Mouse (Mus musculus) right cerebral cortex, postnatal 36 days (tissue): ENCODE data around the gene Gm36176.
A peak's percentile ranks its signal among the peaks of the same experiment; 100 is the strongest.
"Not testable (repeated sequence)": the region's sequence is repeated elsewhere in the genome, so short reads cannot be mapped to it uniquely, and the experiment has no call there.

Experiments used
- DNase-seq, 2 experiments: peaks; one replicate each; pipeline ENCODE4 v3.0.0; 2022; ENCODE audit warnings: low spot score in 2 of 2, mixed read lengths in 1 of 2

Gene Gm36176

DNA sequence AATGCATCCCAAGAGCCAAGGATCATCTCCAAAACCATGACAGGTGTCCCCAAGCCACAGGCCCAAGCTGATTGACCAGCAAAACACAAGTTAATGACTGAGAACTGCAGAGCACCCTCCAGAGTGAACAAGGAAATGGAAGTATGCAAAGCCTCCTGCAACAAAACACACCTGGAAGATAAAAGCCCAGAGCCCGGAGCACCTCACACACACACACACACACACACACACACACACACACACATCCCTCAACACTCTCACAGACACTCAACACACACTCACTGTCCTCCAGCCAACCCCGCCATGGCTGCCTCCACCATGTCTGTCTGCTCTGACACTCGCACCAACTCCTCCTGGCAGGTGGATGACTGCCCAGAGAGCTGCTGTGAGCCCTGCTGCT is at the start of gene Gm36176:
TSS of gene Gm36176 (plus strand) at position 301 of the 400 bp plus-strand sequence.
- no peak for DNase-seq

DNA sequence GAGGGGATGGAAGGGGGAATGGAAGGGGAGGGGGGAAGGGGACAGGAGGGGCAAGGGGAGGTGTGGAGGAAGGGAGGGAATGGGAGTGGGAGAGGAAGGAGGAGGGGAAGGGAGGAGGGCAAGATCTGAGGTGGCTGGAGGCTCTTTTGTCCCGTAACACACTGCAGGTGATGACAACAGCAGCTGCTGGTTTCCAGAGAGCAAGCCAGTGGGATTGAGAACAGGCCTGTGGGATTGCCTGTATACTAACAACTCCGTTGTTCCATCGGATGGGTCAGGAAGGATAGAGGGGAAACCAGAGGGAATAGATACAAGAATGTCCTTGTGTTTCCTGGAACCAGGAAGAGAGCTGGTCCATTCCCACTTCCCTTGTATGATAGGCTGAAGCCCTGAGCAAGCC is 48.9 kb upstream of the Gm36176 start:
- DNase-seq: no peak

DNA sequence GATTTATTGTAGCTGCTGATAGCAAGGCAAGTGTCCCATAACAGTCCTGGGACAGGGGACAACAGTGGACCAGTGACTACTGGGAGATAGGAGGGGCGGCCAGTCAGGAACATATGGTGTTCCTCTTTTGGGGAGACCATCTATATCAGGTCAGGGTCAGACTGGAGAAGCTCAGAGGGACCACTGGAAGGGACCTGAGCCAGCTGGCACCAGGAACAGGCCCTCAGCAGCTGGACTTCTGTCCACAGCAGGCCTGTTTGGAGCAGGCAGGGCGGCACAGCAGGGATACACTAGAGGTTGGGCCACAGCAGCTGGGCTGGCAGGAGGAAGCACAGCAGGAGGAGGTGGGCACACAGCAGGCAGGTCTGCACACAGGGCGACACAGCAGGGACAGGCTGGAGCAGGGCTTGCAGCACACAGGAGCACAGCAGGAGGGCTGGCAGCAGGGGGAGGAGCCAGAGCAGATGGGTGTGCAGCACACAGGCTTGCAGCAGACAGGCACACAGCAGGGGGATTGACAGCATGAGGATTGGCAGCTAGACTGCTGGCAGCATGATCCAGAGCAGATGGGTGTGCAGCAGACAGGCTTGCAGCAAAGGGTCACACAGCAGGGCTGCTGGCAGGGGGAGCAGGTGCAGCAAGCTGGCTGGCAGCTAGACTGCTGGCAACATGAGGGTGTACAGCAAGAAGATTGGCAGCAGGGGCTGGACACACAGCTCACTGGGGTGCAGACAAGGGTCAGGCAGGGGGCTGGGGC is 48.3 kb upstream of the Gm36176 start:
- not testable (repeated sequence) for DNase-seq

DNA sequence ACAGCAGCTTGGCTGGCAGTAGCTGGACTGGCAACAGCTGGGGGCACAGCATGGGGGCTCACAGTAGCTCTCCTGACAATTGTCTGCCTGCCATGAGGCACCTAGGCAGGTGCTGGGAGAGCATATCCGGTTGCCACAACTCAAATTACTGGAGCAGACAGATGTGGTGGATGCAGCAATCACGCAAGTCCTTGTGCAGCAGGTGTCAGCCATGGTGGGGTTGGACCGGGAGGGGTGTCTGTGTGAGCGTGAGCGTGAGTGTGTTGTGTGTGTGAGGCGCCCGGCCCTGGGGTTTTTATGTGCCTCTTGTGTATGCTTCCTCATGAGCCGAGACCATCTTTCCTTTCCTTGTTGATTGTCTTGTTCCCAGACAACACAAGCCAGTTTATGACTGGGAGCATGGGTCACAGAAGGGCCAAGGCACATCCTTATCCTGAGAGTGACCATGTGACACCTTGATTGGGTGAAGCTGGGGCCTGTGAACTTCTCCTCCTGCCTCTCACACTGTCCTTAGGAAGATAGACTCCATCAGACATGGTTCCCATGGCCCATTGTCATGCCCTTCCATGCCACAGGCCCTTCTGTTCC is 47.6 kb upstream of the Gm36176 start, which contains the start of gene Gm19668:
TSS of gene Gm19668 (minus strand) at position 213 of the 588 bp plus-strand sequence.
- no peak for DNase-seq

DNA sequence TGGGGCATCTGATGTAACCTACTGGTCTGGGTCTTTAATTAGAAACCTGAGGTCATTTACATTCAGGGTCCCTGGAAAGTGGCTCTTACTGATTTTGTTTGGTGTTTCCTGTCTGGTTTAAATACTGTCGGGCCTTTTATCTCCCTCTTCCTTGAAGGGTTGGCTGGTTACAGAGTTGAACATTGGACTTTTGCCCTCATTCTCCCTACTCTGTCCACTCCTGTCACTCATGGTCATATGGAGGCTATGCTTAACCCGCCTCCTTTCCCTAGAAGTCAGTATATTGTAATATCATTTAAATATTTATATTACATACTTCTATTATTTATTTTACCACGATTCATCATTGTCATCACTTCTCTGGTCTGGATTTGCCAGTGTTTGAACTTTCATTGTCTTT is 42.5 kb upstream of the Gm36176 start:
- no peak for DNase-seq

DNA sequence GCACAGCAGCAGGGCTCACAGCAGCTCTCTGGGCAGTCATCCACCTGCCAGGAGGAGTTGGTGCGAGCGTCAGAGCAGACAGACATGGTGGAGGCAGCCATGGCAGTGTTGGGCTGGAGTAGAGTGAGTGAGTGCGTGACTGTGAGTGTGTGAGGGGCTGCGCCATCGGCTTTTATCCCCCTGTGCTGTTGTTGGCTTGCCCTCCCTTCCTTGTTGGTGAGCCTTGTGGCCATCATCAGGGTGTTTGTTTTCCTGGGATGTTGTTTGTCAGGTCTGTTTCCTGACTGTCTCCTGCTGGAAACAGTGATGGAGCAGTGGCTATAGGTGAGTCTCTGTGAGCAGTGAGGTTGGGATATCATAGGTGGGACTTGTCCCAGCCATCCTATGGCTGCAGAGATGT is 34.9 kb upstream of the Gm36176 start, which contains the start of gene Gm9507:
TSS of gene Gm9507 (minus strand) at position 101 of the 400 bp plus-strand sequence.
- no peak for DNase-seq

DNA sequence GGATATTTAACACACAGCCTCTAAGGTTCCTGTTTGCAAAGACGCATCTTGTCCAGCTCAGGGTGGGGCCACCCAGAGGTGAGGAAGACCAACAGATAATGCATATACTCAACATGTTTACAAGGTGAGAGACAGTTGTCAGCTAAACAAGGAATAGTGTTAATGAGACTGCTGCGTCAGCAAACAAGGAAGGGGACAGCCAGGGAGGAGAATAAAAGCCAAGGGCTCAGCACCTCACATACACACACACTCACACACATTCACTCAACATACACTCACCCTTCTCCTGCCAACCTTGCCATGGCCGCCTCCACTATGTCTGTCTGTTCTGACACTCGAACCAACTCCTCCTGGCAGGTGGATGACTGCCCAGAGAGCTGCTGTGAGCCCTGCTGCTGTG is 32.2 kb upstream of the Gm36176 start, which contains the start of gene Gm2696:
TSS of gene Gm2696 (plus strand) at position 301 of the 400 bp plus-strand sequence.
- DNase-seq: no peak

DNA sequence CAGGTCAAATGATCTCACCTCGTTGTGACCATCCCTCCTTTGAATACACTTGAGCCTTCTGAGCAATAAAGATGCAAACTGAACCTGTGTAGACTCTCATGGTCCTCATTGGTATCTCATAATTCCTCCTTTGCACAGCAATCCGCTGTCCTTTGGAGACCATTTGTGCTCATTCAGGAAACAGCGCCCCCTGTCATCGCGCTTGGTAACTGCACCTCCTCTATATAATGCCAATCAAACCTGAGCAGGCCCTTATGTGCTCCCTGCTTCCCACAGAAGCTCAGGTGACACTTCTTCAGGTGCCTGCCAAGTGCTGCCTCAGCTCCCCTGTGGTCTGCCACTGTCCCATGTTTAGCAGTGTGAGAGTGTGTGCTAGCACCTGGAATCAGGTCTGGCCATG is 31.1 kb upstream of the Gm36176 start:
- no peak for DNase-seq

DNA sequence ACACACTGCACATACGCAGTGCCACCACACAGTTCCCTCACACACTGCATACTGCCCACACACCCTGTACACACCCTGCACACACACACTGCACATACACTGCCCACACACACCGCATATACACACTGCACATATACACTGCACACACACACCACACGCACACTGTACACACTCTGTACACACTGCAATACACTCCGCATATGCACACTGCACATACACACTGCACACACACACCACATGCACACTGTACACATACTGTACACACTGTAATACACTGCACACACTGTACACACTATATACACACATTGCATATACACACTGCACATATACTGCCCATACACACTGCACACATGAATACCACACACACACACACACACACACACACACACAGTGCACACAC is 28.1 kb upstream of the Gm36176 start:
- DNase-seq: no peak

DNA sequence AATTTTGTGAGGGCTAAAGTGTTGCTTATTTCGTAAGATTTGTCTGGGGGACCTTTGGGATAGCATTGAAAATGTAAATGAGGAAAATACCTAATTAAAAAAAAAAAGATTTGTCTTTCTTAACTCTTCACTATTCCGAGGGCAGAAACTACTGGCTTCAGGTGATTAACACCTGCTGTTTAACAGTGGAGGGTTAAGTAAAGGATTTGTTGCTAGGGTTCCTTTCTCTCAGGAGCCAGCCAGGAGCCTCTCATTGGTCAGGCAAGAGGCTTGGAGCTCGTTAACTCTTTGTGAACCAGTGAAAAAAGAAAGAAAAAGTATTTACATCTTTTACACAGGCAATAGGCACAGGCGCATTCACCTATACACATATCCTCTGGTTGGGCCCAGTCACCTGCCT is 27.4 kb upstream of the Gm36176 start:
- DNase-seq: no peak

DNA sequence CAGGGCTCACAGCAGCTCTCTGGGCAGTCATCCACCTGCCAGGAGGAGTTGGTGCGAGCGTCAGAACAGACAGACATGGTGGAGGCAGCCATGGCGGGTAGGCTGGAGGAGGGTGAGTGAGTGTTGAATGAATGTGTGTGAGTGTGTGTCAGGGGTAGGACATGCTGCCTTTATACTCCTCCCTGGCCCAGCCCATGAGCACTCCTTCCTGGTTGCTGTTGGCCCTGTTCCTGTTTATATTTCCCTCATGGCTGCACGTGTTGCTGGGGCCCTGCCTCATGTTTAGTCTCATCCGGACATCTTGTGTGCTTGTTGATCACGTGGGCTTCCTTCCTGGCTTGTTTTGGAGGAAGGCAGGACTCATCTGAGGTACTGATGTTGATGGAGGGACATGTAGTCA is 19.7 kb upstream of the Gm36176 start, which contains the start of gene Krtap10-4:
TSS of gene Krtap10-4 (minus strand) at position 145 of the 400 bp plus-strand sequence.
- no peak for DNase-seq

DNA sequence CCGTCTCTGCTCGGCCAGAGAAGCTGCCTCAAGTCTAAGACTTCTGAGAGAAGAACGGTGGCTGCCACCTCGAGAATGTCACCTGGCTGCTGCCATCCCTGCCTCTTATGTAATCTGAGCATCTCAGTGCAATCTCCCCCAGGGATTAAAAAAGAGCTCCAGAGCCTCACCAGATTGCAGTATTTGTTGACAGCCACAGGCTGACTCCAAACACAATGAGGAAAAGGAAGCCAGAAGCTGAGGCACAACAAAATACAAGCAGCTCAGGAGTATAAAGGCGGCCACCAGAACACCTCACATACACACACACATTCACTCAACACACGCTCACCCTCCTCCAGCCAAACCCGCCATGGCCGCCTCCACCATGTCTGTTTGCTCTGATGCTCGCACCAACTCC is 11.0 kb upstream of the Gm36176 start, which contains the start of gene Krtap10-10:
TSS of gene Krtap10-10 (plus strand) at position 301 of the 400 bp plus-strand sequence.
- peak; percentile 9 to 13 for DNase-seq

DNA sequence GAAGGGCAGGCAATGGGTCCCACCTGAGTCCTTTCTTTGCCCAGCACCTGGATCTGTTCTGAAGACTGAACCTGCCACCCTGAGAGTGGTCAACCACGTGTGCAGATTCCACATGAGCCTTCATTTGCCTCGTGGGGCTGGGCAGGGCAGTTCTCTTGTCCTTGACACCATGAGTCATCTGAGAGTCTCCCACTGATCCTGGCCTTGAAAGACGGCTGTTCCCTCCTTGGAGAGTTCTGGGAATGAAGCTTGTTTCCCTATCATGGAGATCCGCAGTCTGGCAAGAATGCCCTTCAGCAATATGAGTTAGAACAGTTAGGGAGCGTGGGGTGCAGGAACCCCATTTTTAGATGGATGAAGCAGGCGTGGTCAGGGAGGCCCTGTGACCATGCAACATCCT is 7.6 kb upstream of the Gm36176 start:
- no peak for DNase-seq

DNA sequence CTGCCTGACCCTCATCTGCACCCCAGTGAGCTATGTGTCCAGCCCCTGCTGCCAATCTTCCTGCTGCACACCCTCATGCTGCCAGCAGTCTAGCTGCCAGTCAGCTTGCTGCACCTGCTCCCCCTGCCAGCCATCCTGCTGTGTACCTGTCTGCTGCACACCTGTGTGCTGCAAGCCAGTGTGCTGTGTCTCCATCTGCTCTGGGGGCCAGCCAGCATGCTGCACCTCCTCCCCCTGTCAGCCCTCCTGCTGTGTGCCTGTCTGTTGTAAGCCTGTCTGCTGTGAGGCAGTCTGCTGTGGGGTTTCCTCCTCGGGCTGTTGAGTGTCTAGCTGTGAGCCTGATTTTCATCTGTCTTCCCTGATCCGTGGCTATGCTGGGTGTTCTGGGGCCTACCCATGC is 358 bp downstream of the Gm36176 start:
- no peak for DNase-seq

DNA sequence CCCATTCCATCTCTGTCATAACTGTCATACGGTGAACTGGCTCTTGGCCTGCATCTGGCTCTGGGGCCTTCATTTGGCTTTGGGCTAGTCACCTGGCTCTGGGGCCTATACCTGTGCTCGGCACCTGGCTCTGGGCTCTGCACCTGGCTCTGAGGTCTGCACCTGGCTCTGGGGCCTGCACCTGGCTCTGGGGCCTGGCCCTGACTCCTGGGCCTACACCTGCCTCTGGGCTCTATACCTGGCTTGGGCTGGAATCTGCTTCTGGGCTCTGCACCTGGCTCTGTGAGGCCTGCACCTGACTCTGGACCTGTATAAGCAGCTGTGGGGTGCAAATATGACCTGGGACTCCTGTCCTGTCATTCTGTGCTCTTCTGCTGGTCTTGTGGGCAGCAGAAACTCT is 935 bp downstream of the Gm36176 start:
- DNase-seq: no peak

DNA sequence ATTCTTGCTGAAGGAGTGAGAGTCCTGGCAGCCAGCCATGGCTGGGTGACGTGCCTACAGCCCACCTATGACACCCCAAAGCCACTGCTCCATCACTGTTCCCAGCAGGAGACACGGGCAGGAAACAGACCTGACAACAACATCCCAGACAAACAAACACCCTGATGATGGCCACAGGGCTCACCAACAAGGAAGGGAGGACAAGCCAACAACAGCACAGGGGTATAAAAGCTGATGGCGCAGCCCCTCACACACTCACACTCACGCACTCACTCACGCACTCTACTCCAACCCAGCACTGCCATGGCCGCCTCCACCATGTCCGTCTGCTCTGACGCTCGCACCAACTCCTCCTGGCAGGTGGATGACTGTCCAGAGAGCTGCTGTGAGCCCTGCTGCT is 6.0 kb downstream of the Gm36176 start, which contains the start of gene Gm10318:
TSS of gene Gm10318 (plus strand) at position 301 of the 400 bp plus-strand sequence.
- DNase-seq: no peak

DNA sequence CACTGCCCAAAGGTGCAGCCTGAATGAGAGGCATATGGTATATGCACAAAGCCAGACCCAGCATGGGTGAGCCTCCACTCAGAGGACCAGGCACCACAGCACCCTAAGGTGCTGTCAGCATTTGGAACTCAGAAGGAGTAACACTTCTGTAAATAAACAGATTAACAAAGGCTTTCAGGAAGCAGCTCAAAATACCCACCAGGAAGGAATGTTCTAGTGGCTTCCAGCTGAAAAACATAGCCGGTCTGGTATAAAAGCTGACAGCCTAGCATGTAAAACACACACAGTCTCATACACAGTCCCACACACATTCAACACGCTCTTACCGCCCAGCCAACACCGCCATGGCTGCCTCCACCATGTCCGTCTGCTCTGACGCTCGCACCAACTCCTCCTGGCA is 15.1 kb downstream of the Gm36176 start, which contains the start of gene Gm3285:
TSS of gene Gm3285 (plus strand) at position 301 of the 400 bp plus-strand sequence.
- no peak for DNase-seq

DNA sequence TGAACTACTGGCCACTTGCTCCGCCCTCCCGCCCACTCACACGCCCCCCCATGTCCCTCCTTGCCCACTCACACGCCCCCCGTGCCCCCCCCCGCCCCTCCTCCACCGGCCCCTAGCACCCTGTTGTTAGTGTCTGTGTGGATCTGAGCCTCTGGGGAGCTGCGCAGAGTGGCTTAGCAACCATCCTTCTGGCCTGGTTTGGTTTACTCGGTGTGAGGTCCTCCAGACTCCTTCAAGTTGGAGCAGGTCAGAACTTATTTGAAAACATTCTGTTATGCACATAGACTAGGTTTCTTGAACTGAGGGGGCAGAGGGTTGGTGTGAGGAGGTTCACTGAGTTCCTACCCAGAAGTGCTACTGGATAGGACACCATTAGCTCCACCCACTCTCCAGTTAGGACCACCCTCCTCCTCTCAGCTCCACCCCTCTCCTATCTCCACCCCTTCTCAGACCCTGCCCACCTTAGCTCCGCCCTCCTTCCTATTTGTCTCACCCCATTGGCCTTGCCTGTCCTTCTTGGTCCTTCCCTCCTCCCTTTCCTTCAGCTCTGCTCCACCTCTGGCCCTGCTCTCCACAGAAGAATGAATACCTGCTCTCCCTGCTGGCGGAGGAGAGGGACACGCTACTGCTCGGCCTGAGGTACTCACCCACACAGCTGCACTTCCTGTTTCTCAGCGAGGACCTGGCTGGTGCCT is 17.6 kb downstream of the Gm36176 start:
- no peak for DNase-seq

DNA sequence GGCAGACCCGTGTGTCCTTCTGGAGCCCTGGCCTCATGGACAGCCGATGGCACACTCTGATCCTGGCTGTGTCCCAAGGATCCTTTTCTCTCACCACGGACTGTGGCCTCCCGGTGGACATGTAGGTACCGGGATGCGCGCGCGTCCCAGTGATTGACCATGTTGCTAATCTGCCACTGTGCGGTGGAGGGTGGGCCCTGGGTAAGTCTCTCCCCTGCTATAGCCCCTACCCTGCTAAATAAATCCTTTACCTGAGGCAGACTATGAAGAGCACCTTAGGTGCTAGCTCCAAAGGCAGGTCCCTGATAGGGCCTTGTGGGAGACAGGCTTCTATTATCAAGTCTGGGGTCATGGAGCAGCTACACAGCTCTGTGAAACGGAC is 18.1 kb downstream of the Gm36176 start:
- no peak for DNase-seq

DNA sequence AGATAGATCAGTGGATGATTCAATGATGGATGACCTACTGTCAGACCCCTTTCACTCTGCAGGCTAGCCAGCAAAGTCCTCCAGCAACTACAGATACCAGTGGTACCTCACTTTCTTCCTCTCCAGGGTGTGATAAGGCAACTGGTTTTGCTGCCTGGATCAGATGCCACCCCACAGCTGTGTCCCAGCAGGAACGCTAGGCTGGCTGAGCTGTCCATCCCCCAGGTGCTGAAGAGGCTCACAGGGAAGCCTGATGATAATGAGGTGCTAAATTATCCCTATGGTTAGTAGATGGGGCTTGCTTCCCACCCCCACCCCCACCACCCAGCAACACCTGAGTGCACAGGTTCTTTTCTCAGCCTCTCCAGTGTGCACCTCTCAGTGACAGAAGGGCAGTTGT is 20.9 kb downstream of the Gm36176 start:
- DNase-seq: no peak

DNA sequence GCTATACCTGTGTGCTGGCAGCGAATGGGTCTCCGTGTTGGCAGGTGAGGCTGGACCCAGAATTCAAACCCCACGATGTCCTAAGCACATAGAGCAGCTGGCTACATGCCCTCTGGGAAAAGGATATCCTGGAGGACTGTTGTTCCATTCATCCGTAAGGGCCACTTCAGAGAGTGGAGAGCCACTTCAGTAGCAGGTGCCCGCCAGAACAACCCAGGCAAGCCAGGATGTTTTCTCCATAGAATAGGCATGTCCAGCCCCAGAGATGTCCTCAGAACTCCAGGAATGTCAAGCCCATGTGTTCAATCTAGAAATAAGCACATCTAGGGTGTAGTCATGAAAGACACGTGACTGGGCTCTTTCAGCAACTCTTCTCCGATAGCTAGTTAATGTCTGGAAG is 23.0 kb downstream of the Gm36176 start:
- no peak for DNase-seq

DNA sequence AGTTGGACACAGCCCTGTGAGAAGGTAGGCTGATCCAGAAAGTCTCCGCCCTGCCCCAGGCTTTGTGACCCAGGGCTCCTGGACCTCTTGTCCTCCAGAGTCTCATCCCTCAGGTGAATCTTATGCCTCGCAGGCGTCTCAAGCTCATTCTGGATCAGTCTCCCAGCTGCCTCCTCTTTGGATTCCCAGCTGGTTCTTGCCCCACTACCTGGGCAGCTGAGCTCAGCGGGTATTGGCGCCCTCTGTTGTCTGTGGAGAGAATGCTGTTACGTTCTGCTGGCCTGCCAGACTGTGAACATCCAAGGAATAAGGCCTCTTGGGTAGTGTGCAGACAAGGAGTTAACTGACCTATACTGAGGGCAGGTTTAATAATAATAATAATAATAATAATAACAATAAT is 32.4 kb downstream of the Gm36176 start:
- DNase-seq: no peak
